Mouse (Mus musculus): Measurements from ENCODE around the gene Btg2. TPM values are rescaled to one million over a fixed set of nuclear protein-coding genes. Genes with fewer than 3 reads are reported as not detected.

Btg2 gene
- polyA plus RNA-seq (2015; fragmentation: Nextera tagmentation; extraction: Ambion mirVana) = 37.2 and 42.2 TPM in 2 replicates

DNA sequence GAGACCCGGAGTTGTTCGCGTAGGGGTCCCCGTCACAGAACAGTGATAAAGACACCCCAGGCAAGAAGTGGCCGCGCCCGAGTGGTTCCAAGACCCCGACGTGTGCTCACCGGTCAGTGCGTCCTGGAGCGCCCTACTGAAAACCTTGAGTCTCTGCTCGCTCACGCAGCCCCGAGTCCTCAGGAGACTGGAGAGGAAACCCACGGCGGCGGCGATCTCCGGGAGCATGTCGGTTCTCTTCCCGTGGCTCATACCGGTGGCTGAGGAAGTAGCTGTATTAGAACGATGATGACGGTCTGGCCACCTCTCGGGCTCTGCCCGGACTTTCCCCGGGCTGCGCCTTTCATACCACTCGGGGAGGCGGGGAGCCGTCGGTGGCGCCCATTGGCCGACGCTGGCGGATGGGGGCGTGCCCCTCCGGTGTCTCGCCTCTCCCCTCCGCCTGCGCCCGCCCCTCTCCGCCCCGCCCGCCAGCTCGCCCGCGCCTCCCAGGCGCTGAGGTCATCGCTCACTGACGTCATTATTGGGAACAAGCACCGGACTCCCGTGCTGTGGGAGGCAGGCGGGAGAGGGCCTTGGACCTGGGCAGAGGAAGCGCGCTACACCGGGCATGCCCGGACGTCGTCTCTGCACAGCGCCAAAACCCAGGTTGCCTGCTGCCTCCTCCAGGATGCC, at the start of gene Btg2:
Btg2 (minus strand) TSS at position 319 of the 675 bp plus-strand sequence.
- Histone ChIP-seq H3K4me3 (peak within 1 kb of the TSS; percentile 52), H3K9ac (peak within 1 kb of the TSS; percentile 54), H3K36me3 (replicated peaks) (no peaks in the 10 kb centered on the region), H3K9me3 (no peaks in the 10 kb centered on the region), H3K4me1 (peaks cover 35% of the 10 kb centered on the region), H3K27me3 (replicated peaks) (no peaks in the 10 kb centered on the region), H3K4me2 (peak within 1 kb of the TSS; percentile 71), H3K27ac (peak within 1 kb of the TSS; percentile 82)
- ATAC-seq (replicated peaks) = peak; percentile 95
- WGBS = 0% methylated on average over 42 of the region's 62 CpGs

DNA sequence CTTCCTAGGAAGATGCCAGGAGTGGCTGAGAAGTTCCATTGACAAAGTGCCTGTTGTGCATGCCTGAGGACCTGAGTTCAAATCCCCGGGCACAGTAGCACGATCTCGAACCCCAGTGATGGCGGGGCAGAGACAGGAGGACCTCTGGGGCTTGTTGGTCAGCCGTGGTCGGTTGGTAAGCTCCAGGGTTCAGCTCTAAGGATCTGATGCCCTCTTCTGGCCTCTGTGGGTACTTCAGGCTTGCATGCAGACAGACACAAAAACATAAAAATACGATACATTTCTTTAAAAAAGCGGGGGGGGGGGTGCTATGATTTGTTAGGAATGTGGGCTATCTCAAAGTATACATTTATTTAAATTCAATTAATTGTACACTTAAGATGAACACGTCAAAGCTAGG, 43.3 kb upstream of the Btg2 start:
- Histone ChIP-seq H3K9me3 (no peaks in the 10 kb centered on the region), H3K36me3 (replicated peaks) (no peaks in the 10 kb centered on the region), H3K9ac (no peak overlapping the region), H3K4me3 (no peak overlapping the region), H3K4me2 (no peak overlapping the region), H3K27me3 (replicated peaks) (no peaks in the 10 kb centered on the region), H3K4me1 (no peaks in the 10 kb centered on the region), H3K27ac (no peak overlapping the region)
- 55% methylated on average over 9 of the region's 9 CpGs for WGBS
- ATAC-seq (replicated peaks) = no peak

DNA sequence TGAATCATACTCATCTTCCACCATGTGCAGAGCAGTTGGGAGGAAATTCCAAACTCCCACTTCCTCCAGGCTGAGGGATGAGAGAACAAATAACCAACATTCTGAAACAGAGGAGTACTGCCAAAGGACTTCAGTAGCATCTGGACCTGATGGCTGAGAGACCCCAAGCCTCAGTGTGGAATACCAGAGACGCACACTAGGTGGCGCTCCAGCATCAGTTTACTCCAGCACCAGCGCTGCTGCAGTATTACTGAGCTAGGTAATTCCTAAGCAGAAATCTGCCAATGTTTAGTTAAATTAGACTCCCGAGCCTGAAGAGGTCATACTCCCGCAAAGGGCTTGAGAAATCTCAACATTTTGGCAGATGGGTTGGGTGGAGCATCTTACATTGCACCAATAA, 41.3 kb upstream of the Btg2 start:
- Histone ChIP-seq H3K27ac (no peak overlapping the region), H3K36me3 (replicated peaks) (no peaks in the 10 kb centered on the region), H3K27me3 (replicated peaks) (no peaks in the 10 kb centered on the region), H3K9me3 (no peaks in the 10 kb centered on the region), H3K4me1 (peaks cover 5% of the 10 kb centered on the region; the same call in 1 of the 2 replicates), H3K4me2 (no peak overlapping the region), H3K4me3 (no peak overlapping the region), H3K9ac (no peak overlapping the region)
- ATAC-seq (replicated peaks) = peak; percentile 66
- WGBS = 5% methylated on average over 5 of the region's 5 CpGs

DNA sequence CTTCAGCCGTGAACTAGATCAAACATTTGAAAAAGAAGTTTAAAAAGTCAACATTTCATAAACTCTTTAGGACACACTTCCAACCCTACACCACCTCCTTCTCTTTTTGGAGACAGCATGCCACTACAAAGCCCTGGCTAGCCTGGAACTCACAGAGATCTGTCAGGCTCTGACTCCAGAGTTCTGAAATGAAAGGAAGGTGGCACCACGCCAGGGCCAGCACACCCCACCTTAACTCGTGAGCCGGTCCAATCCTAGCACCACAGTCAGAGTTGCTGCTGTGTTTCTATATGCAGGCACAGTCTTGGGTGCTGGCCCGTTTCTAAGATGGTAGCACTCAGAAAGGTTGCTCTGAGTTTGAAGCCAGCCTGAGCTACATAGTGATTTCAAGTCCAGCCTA, 38.2 kb upstream of the Btg2 start:
- H3K4me3 ChIP-seq = no peak overlapping the region
- no peaks in the 10 kb centered on the region for H3K9me3 ChIP-seq
- no peaks in the 10 kb centered on the region for H3K36me3 ChIP-seq (replicated peaks)
- H3K9ac ChIP-seq = no peak overlapping the region
- H3K27ac ChIP-seq = no peak overlapping the region
- no peak overlapping the region for H3K4me2 ChIP-seq
- no peak for ATAC-seq (replicated peaks)
- peaks cover 6% of the 10 kb centered on the region; the same call in 1 of the 2 replicates for H3K4me1 ChIP-seq
- 73% methylated on average over 5 of the region's 5 CpGs for WGBS
- H3K27me3 ChIP-seq (replicated peaks) = no peaks in the 10 kb centered on the region

DNA sequence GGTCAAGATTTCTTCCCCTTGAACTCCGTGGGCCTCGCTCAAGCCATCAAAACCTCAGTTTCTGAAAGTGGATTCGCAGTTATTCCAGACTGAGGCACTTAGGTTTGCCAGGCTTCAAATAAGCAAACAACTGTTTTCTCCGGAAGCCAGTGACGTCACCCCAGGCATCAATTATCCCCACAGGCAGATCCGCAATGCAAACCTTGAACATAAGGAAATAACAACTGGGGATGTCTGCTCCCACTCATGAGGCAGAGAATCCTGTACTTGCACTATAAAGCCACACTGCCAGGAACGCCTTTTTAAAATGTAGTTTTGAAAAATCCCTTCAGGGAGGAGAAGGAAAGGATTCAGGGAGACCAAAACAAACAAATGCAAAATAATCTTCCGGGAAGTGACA, 36.5 kb upstream of the Btg2 start:
- H3K27me3 ChIP-seq (replicated peaks) = no peaks in the 10 kb centered on the region
- peaks cover 6% of the 10 kb centered on the region; the same call in 1 of the 2 replicates for H3K4me1 ChIP-seq
- H3K36me3 ChIP-seq (replicated peaks) = no peaks in the 10 kb centered on the region
- H3K9ac ChIP-seq = no peak overlapping the region
- no peak for ATAC-seq (replicated peaks)
- H3K4me2 ChIP-seq = no peak overlapping the region
- WGBS = 64% methylated on average over 8 of the region's 8 CpGs
- H3K4me3 ChIP-seq = no peak overlapping the region
- H3K27ac ChIP-seq = no peak overlapping the region
- no peaks in the 10 kb centered on the region for H3K9me3 ChIP-seq

DNA sequence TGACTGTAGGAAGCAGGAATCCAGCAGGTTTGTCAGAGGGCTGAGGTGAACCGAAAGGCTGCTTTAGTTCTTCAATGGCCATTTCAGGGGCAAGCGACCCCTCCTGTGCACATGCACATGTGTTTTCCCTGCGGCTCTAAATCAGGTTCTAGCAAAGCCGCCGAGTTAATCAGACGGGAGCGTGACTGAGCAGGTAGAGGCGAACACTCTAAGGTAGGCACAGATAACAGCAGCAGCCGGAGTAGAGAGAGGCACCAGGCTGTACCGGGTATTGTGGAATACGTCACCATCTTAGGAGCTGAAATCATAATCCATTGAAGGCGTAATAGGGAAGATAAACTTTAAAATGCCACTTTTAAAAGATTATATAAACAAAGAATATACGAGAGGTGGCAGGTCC, 35.8 kb upstream of the Btg2 start:
- Histone ChIP-seq H3K4me3 (no peak overlapping the region), H3K27me3 (replicated peaks) (no peaks in the 10 kb centered on the region), H3K4me1 (peaks cover 6% of the 10 kb centered on the region; the same call in 1 of the 2 replicates), H3K27ac (no peak overlapping the region), H3K36me3 (replicated peaks) (no peaks in the 10 kb centered on the region), H3K9ac (no peak overlapping the region), H3K4me2 (no peak overlapping the region), H3K9me3 (no peaks in the 10 kb centered on the region)
- 83% methylated on average over 13 of the region's 13 CpGs for WGBS
- ATAC-seq (replicated peaks) = no peak

DNA sequence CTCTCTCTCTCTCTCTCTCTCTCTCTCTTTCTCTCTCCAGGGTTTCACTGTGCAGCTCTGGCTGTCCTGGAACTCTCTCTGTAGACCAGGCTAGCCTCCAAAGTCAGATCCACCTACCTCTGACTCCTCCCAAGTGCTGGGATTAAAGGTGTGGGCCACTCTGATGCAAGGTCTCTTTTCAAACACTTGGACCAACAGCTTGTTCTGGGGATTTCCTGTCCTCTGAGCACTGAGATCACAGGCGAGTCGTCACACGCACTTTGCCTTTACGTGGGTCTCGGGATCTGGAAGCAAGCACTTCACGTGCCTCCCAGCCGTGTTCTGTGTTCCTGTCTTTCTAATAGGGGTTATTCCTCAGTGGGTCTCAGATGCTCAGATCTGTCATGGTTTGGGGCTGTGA, 35.1 kb upstream of the Btg2 start:
- no peak overlapping the region for H3K27ac ChIP-seq
- WGBS = 86% methylated on average over 7 of the region's 7 CpGs
- ATAC-seq (replicated peaks) = no peak
- H3K4me1 ChIP-seq = peaks cover 6% of the 10 kb centered on the region; the same call in 1 of the 2 replicates
- no peaks in the 10 kb centered on the region for H3K9me3 ChIP-seq
- H3K27me3 ChIP-seq (replicated peaks) = no peaks in the 10 kb centered on the region
- H3K36me3 ChIP-seq (replicated peaks) = no peaks in the 10 kb centered on the region
- no peak overlapping the region for H3K4me3 ChIP-seq
- no peak overlapping the region for H3K9ac ChIP-seq
- H3K4me2 ChIP-seq = no peak overlapping the region

DNA sequence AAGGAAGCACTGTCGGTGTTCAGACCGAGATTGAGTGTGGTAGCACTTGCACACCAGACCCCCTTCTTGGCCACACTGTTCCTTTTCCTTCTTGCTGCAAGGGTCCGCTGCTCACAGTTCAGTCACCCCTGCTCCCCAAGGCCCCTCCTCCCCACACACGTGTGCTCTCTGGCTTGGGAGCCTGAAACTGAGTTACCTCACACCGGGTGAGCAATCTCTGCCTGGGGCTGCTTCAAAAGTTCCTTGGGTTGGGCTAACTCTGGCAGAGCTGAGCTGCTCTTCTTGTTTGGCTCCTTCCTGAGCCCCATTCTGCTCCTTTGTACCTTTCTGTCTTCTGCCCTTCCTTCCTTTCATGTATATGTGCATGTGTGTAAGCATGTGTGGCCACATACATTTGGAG, 34.6 kb upstream of the Btg2 start:
- Histone ChIP-seq H3K27ac (no peak overlapping the region), H3K4me2 (no peak overlapping the region), H3K4me1 (peaks cover 6% of the 10 kb centered on the region; the same call in 1 of the 2 replicates), H3K36me3 (replicated peaks) (no peaks in the 10 kb centered on the region), H3K9ac (no peak overlapping the region), H3K9me3 (no peaks in the 10 kb centered on the region), H3K27me3 (replicated peaks) (no peaks in the 10 kb centered on the region), H3K4me3 (no peak overlapping the region)
- WGBS = 71% methylated on average over 5 of the region's 5 CpGs
- ATAC-seq (replicated peaks) = no peak

DNA sequence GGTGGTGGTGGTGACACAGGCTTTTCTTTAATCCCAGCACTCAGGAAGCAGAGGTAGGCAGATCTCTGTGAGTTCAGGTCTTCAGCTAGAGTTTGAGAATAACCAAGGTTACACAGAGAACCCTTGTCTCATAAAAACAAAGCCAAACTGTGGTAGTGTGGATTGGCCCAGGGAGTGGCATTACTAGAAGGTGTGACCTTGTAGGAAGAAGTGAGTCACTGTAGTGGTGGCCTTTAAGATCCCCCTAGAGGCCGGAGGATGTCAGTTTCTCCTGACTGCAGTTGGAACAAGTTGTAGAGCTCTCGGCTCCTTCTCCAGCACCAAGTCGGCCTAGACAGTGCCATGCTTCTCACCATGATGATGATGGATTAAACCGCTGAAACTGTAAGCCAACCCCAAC, 32.1 kb upstream of the Btg2 start, which contains the start of gene Chit1:
Chit1 (plus strand) TSS at position 264 of the 400 bp plus-strand sequence.
- ATAC-seq (replicated peaks) = no peak
- no peak within 1 kb of the TSS for H3K4me2 ChIP-seq
- H3K4me1 ChIP-seq = peaks cover 6% of the 10 kb centered on the region; the same call in 1 of the 2 replicates
- no peaks in the 10 kb centered on the region for H3K27me3 ChIP-seq (replicated peaks)
- H3K9me3 ChIP-seq = no peaks in the 10 kb centered on the region
- no peak within 1 kb of the TSS for H3K9ac ChIP-seq
- WGBS = 85% methylated on average over 4 of the region's 4 CpGs
- H3K36me3 ChIP-seq (replicated peaks) = no peaks in the 10 kb centered on the region
- H3K27ac ChIP-seq = no peak within 1 kb of the TSS
- no peak within 1 kb of the TSS for H3K4me3 ChIP-seq

DNA sequence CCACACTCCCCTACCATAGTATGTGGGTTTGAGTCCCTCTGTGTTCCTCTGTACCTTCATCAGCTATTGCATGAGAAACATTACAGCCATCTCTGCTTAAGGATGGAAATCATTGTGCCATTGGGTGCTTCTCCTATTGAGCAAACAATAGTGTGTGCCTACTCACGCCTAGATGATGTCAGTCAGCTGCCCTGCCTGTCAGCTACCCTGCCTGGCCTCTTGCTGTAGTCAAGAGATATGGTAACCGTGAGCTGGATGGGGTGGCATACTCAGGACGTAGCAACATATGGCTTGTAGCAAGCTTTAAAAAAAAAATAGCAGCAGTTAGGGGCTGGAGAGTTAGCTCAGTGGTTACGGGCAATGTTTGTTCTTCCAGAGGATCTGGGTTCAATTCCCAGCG, 31.5 kb upstream of the Btg2 start:
- Histone ChIP-seq H3K4me3 (no peak overlapping the region), H3K4me2 (no peak overlapping the region), H3K27me3 (replicated peaks) (no peaks in the 10 kb centered on the region), H3K27ac (no peak overlapping the region), H3K36me3 (replicated peaks) (no peaks in the 10 kb centered on the region), H3K4me1 (peaks cover 4% of the 10 kb centered on the region; the same call in 1 of the 2 replicates), H3K9me3 (no peaks in the 10 kb centered on the region), H3K9ac (no peak overlapping the region)
- WGBS = 91% methylated on average over 5 of the region's 5 CpGs
- ATAC-seq (replicated peaks) = no peak

DNA sequence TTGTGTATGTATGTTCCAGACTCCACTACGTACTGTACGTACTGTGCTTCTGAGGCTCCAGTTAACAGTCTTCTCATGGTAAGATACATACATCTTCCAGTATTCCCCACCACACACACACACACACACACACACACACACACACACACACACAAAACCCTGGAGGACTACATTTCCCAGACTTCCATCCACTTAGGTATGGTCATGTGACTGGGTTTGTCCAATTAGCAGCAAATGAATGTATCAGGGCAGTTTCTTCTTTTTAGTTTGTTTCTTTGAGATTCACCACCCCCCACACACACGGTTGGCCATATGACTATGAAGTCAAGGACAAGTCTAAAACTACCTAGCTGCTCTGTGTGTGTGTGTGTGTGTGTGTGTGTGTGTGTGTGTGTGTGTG, 31.1 kb upstream of the Btg2 start:
- Histone ChIP-seq H3K4me1 (no peaks in the 10 kb centered on the region), H3K36me3 (replicated peaks) (no peaks in the 10 kb centered on the region), H3K4me2 (no peak overlapping the region), H3K4me3 (no peak overlapping the region), H3K27me3 (replicated peaks) (no peaks in the 10 kb centered on the region), H3K9ac (no peak overlapping the region), H3K27ac (no peak overlapping the region), H3K9me3 (no peaks in the 10 kb centered on the region)
- WGBS = 92% methylated on average over 3 of the region's 3 CpGs
- no peak for ATAC-seq (replicated peaks)

DNA sequence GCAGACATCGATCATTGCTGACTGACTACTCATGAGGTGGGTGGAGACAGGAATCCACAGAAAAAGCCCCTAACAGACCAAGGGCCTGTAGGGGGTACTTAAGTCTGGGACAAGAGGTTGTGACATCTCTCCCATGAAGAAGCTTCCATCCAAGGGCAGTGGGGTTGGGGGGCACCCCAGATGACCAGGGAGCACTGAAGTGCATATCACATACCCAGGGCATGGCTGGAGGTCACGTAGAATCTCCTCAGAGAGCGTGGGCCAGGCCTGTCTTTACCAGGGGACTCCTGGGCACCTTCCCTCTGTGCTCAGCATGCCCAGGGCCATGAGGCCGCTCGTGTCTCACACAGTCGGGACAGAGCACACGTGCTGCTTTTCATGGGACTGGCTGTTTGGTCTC, 28.9 kb upstream of the Btg2 start:
- Histone ChIP-seq H3K4me3 (no peak overlapping the region), H3K27me3 (replicated peaks) (no peaks in the 10 kb centered on the region), H3K4me2 (no peak overlapping the region), H3K36me3 (replicated peaks) (no peaks in the 10 kb centered on the region), H3K9me3 (no peaks in the 10 kb centered on the region), H3K9ac (no peak overlapping the region), H3K4me1 (no peaks in the 10 kb centered on the region), H3K27ac (no peak overlapping the region)
- 88% methylated on average over 7 of the region's 7 CpGs for WGBS
- no peak for ATAC-seq (replicated peaks)

DNA sequence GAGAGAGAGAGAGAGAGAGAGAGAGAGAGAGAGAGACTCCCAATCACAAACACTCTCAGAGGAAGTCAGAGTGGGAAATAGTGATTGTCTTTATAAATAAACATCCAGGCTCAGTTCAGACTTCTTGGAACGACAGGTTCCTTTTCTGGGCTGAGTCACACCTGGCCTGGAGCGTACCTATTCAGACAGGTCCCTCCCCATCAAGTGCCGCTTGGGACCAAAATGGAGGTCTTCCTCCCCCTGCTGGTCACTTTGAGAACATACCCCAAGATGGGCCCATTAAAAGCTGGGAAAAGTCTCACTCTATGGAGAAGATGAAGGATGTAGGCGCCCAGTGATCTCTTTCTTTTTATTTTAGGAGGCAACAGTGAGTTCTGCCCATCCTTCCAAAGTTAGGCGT, 27.8 kb upstream of the Btg2 start:
- Histone ChIP-seq H3K4me1 (no peaks in the 10 kb centered on the region), H3K4me2 (no peak overlapping the region), H3K36me3 (replicated peaks) (no peaks in the 10 kb centered on the region), H3K9ac (no peak overlapping the region), H3K27me3 (replicated peaks) (no peaks in the 10 kb centered on the region), H3K9me3 (no peaks in the 10 kb centered on the region), H3K27ac (no peak overlapping the region), H3K4me3 (no peak overlapping the region)
- WGBS = 5% methylated on average over 5 of the region's 5 CpGs
- ATAC-seq (replicated peaks) = no peak

Data from midbrain, embryonic 15.5 days (tissue).